Mouse (Mus musculus) brain, embryonic 14.5 days (tissue): ENCODE data around the gene Ap3b2.

Experiments used
- CTCF ChIP-seq: fragments of 200-500 bp; IDR thresholded peaks from 2 replicates; pipeline ENCODE4 v1.5.1; 2012; ENCODE audit warnings: inconsistent platforms, mild to moderate bottlenecking, moderate library complexity, borderline replicate concordance; ENCODE audit not compliant: insufficient read depth, insufficient read length; ENCODE audit errors: extremely low read depth
- POLR2A ChIP-seq: fragments of 200-500 bp; IDR thresholded peaks from 2 replicates; pipeline ENCODE4 v1.6.1; 2012; ENCODE audit warnings: mild to moderate bottlenecking, inconsistent platforms, borderline replicate concordance; ENCODE audit not compliant: poor library complexity, insufficient read depth, insufficient read length, severe bottlenecking; ENCODE audit errors: extremely low read depth

DNA sequence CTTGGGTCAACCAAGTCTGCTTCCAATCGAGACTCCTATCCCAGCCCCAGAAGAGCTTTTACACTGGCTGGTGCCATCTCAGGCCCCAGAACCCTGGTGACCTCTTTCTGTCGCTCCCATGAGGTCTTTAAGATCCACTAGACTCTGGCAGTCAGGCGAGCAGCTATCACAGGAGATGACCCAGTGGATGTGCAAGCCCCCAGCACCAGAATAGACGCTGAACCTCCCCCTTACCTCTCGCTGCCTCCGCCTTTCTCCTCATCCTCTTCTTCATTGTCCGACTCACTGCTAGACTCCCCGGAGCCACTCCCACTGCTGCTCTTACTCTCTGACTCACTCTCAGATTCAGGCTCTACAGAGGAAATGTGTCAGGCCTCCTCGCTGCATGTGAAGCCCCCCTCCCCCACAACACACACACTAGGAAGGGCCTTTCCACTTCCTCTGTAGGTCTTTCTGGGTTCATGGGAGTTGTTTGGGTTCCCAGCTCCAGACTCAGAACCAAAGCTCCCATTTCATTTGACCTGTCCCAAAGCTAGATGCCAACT, 28.7 kb downstream of the Ap3b2 start:
- TF ChIP-seq POLR2A (no peak), CTCF (no peak)
